Mouse (Mus musculus) mesoderm, embryonic 11.5 days (tissue): ENCODE measurements at regions not wholly inside any gene's neighbourhood (a gene's known extent, or its start where the extent isn't known, plus 50 kb on each side); places are given as distances from the start of the nearest gene placed in this dataset.

ENCODE experiments used
- DNase-seq: peaks from one replicate; pipeline ENCODE4 v3.0.0-alpha.2; 2012; ENCODE audit warnings: low read depth, low spot score

DNA sequence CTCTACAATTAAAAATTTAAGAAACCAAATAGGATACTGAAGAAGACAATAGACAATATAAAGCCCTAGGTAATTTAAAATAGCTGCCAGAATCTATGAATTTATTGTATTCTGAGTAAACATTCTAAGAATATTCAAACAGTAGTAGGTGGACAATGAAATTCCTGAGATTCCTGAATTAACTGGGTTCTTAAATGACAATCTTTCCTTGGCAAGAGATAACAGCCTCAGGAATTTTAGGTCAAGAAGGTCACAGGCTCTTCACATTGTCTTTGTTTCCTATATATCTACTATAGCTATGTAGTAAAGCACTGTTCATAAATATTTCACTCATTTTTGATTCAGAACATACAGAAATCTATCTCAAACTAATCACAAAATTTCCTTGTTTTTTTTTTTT lies 919.9 kb upstream of the Cox7c start:
- peak; percentile 6 for DNase-seq
